Mouse (Mus musculus) liver, embryonic 11.5 days (tissue): ENCODE results near the gene Fsd1. TPM values are rescaled to one million over a fixed set of nuclear protein-coding genes. Genes with fewer than 3 reads are reported as not detected.

ENCODE experiments used
- ATAC-seq: fragments of 200-750 bp; cut with Nextera tagmentation; replicated peaks from 2 replicates; pipeline ENCODE4 v1.8.0; 2017; ENCODE audit warnings: moderate number of reproducible peaks, mild to moderate bottlenecking, moderate TSS enrichment, moderate library complexity; ENCODE audit not compliant: low FRiP score
- DNase-seq: peaks from one replicate; pipeline ENCODE4 v3.0.0-alpha.2; 2017; ENCODE audit warnings: low spot score
- H3K27ac ChIP-seq: fragments of 300-500 bp; sonication (generic); 2 replicates; pipeline ENCODE4 v1.5.1; 2014; ENCODE audit warnings: mild to moderate bottlenecking, low read depth, low read length, control low read depth
- H3K27me3 ChIP-seq: fragments of 300-500 bp; sonication (generic); replicated peaks from 2 replicates; pipeline ENCODE4 v1.6.1; 2014; ENCODE audit warnings: low read length, mixed read lengths; ENCODE audit not compliant: control insufficient read depth, insufficient read depth
- H3K36me3 ChIP-seq: fragments of 300-500 bp; sonication (generic); 2 replicates; pipeline ENCODE4 v1.6.1; 2014; ENCODE audit warnings: mild to moderate bottlenecking, low read length, moderate library complexity, mixed read lengths; ENCODE audit not compliant: control insufficient read depth, insufficient read depth
- H3K4me1 ChIP-seq: fragments of 300-500 bp; sonication (generic); replicated peaks from 2 replicates; pipeline ENCODE4 v1.6.1; 2014; ENCODE audit warnings: low read length, mixed read lengths; ENCODE audit not compliant: control insufficient read depth, insufficient read depth
- H3K4me2 ChIP-seq: fragments of 300-500 bp; sonication (generic); 2 replicates; pipeline ENCODE4 v1.6.1; 2014; ENCODE audit warnings: mild to moderate bottlenecking, control low read depth, moderate library complexity
- H3K4me3 ChIP-seq: fragments of 300-500 bp; sonication (generic); 2 replicates; pipeline ENCODE4 v1.5.1; 2014; ENCODE audit warnings: low read depth, low read length, control low read depth
- H3K9ac ChIP-seq: fragments of 300-500 bp; sonication (generic); 2 replicates; pipeline ENCODE4 v1.6.1; 2014; ENCODE audit warnings: low read depth, low read length, control low read depth
- H3K9me3 ChIP-seq: fragments of 300-500 bp; sonication (generic); 2 replicates; pipeline ENCODE4 v1.6.1; 2016; ENCODE audit warnings: low read length, inconsistent platforms, mixed read lengths; ENCODE audit not compliant: control insufficient read depth
- WGBS: fragments of 180-500 bp; shearing (Covaris S2); extraction: QIAGEN DNeasy Blood & Tissue Kit; methylation state at CpG from one replicate; pipeline ENCODE4 v1.1.7; 2014; 5-methylcytosine and 5-hydroxymethylcytosine counted together
- polyA plus RNA-seq: library from polyadenylated mRNA; unstranded; fragments of >200 nt; fragmentation: Nextera tagmentation; extraction: Ambion mirVana; gene quantifications from 2 replicates; pipeline ENCODE4 v1.2.1, GENCODE M21; 2014

Fsd1 gene
- polyA plus RNA-seq, 1 experiment from 2014 or later: 6.4 TPM

DNA sequence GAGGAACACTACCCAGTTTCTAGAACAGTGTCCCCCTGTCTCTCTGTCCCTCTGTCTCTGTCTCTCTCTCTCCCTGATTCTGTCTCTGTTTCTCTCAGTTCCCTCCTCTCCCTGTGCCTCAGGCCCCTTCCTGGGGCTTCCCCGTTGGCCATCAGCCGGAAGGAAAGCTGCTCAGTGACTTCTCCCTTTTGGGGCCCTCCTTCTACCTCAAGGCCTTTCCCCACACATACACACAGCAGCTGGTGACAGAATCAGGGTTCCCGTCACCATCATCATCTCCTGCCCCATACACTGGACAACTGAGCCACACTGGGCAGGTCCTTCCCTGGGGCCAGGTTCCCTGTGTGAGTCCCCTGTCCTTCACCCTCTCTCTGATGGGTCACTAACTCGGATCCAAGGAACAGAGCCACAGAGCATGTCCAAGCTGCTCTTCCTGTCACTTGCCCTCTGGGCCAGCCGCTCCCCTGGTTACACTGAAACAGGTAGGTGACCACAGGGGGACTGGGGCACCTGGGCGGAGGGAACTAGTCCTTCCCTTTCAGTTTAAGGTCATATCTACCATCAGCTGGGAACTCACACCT lies 33.8 kb upstream of the Fsd1 start, which contains the start of gene Ebi3:
Ebi3 (plus strand) TSS at position 194 of the 581 bp plus-strand sequence.
- Histone ChIP-seq H3K36me3 (no peaks in the 10 kb centered on the region), H3K4me1 (peaks cover 10% of the 10 kb centered on the region), H3K4me2 (no peak within 1 kb of the TSS), H3K9ac (no peak within 1 kb of the TSS), H3K9me3 (no peaks in the 10 kb centered on the region), H3K27me3 (peaks cover 3% of the 10 kb centered on the region; the same call in 1 of the 2 replicates), H3K27ac (no peak within 1 kb of the TSS), H3K4me3 (no peak within 1 kb of the TSS)
- 58% methylated on average over 6 of the region's 6 CpGs for WGBS
- ATAC-seq (no peak), DNase-seq (peak; percentile 31)

GRCm38 (mm10) chr17:55953751-55954150 lies 32.6 kb upstream of the Fsd1 start:
- Histone ChIP-seq H3K27ac (no peak overlapping the region), H3K4me2 (no peak overlapping the region), H3K27me3 (peaks cover 3% of the 10 kb centered on the region; the same call in 1 of the 2 replicates), H3K9ac (no peak overlapping the region), H3K9me3 (no peaks in the 10 kb centered on the region), H3K4me3 (no peak overlapping the region), H3K36me3 (no peaks in the 10 kb centered on the region), H3K4me1 (peaks cover 13% of the 10 kb centered on the region)
- peak; percentile 27 for DNase-seq
- ATAC-seq: no peak
- WGBS: 76% methylated on average over 6 of the region's 6 CpGs

- peak; percentile 28 for DNase-seq
- 42% methylated on average over 16 of the region's 16 CpGs for WGBS
- no peak for ATAC-seq
- peaks cover 13% of the 10 kb centered on the region for H3K4me1 ChIP-seq
- no peak overlapping the region for H3K27ac ChIP-seq
- H3K27me3 ChIP-seq: peaks cover 3% of the 10 kb centered on the region; the same call in 1 of the 2 replicates
- no peak overlapping the region for H3K4me2 ChIP-seq
- H3K9ac ChIP-seq: no peak overlapping the region
- H3K9me3 ChIP-seq: no peaks in the 10 kb centered on the region
- no peak overlapping the region for H3K4me3 ChIP-seq
- no peaks in the 10 kb centered on the region for H3K36me3 ChIP-seq
Observed at GRCm38 (mm10) chr17:55954229-55954628, 32.1 kb upstream of the Fsd1 start.

DNA sequence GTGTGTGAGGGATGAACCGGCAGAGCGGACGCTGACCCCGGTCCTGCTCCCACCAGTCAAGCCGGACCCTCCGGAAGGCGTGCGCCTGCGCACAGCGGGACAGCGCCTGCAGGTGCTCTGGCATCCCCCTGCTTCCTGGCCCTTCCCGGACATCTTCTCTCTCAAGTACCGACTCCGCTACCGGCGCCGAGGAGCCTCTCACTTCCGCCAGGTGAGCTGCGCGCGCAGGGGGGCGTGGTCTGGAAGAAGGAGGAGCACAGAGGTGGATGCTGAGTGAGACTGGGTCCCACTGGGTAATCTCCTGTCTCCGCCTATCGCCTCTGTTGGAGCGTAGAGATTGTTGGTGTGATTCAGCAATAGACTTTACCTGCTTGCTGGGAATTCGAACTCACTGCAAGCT lies 30.2 kb upstream of the Fsd1 start:
- Histone ChIP-seq H3K9me3 (no peaks in the 10 kb centered on the region), H3K4me3 (peak overlapping the region; percentile 57), H3K4me2 (peak overlapping the region; percentile 81), H3K4me1 (peaks cover 21% of the 10 kb centered on the region), H3K9ac (peak overlapping the region; percentile 60), H3K27me3 (peaks cover 3% of the 10 kb centered on the region; the same call in 1 of the 2 replicates), H3K27ac (no peak overlapping the region), H3K36me3 (peaks cover 4% of the 10 kb centered on the region; the same call in 1 of the 2 replicates)
- under 1% methylated on average over 26 of the region's 26 CpGs for WGBS
- DNase-seq: peak; percentile 83
- ATAC-seq: peak; percentile 24

- WGBS: 28% methylated on average over 6 of the region's 6 CpGs
- Histone ChIP-seq H3K27me3 (peaks cover 3% of the 10 kb centered on the region; the same call in 1 of the 2 replicates), H3K9ac (no peak overlapping the region), H3K4me2 (peak overlapping the region; percentile 81), H3K9me3 (no peaks in the 10 kb centered on the region), H3K36me3 (peaks cover 4% of the 10 kb centered on the region; the same call in 1 of the 2 replicates), H3K4me3 (peak overlapping the region; percentile 57), H3K27ac (no peak overlapping the region), H3K4me1 (peaks cover 21% of the 10 kb centered on the region)
- ATAC-seq (no peak), DNase-seq (no peak)
Observed at GRCm38 (mm10) chr17:55956591-55956990, 29.7 kb upstream of the Fsd1 start.

GRCm38 (mm10) chr17:55957168-55957567 lies 29.1 kb upstream of the Fsd1 start:
- no peak for ATAC-seq
- H3K9me3 ChIP-seq: no peaks in the 10 kb centered on the region
- peaks cover 21% of the 10 kb centered on the region for H3K4me1 ChIP-seq
- H3K9ac ChIP-seq: no peak overlapping the region
- H3K4me3 ChIP-seq: no peak overlapping the region
- no peak overlapping the region for H3K27ac ChIP-seq
- peak; percentile 72 for DNase-seq
- H3K36me3 ChIP-seq: peaks cover 6% of the 10 kb centered on the region; the same call in 1 of the 2 replicates
- 15% methylated on average over 9 of the region's 9 CpGs for WGBS
- no peak overlapping the region for H3K4me2 ChIP-seq
- H3K27me3 ChIP-seq: peaks cover 3% of the 10 kb centered on the region; the same call in 1 of the 2 replicates

- Histone ChIP-seq H3K4me3 (peak overlapping the region; percentile 64), H3K4me1 (peaks cover 21% of the 10 kb centered on the region), H3K9ac (peak overlapping the region; percentile 83), H3K36me3 (peaks cover 9% of the 10 kb centered on the region; the same call in 1 of the 2 replicates), H3K9me3 (no peaks in the 10 kb centered on the region), H3K27ac (peak overlapping the region; percentile 94; the same call in 1 of the 2 replicates), H3K27me3 (peaks cover 3% of the 10 kb centered on the region; the same call in 1 of the 2 replicates), H3K4me2 (peak overlapping the region; percentile 82)
- DNase-seq: no peak
- ATAC-seq: no peak
- 77% methylated on average over 12 of the region's 13 CpGs for WGBS
Observed at GRCm38 (mm10) chr17:55957726-55958583, 28.4 kb upstream of the Fsd1 start.

GRCm38 (mm10) chr17:55958584-55958886 lies 27.8 kb upstream of the Fsd1 start:
- Histone ChIP-seq H3K36me3 (peaks cover 9% of the 10 kb centered on the region; the same call in 1 of the 2 replicates), H3K4me1 (peaks cover 21% of the 10 kb centered on the region), H3K9ac (peak overlapping the region; percentile 83), H3K27me3 (peaks cover 3% of the 10 kb centered on the region; the same call in 1 of the 2 replicates), H3K4me2 (peak overlapping the region; percentile 82), H3K9me3 (no peaks in the 10 kb centered on the region), H3K4me3 (peak overlapping the region; percentile 64), H3K27ac (peak overlapping the region; percentile 94; the same call in 1 of the 2 replicates)
- 29% methylated on average over 2 of the region's 2 CpGs for WGBS
- ATAC-seq (no peak), DNase-seq (no peak)
